Mouse (Mus musculus): ENCODE results near the gene Ptprk.

The Ptprk gene

GRCm38 (mm10) chr10:28097637-28098036 is 23.0 kb downstream of the Ptprk start:
- no peak for TF ChIP-seq GATA4 (IDR thresholded peaks at IDR 0.05; ENCODE audit: insufficient replicate concordance, low read length)

DNA sequence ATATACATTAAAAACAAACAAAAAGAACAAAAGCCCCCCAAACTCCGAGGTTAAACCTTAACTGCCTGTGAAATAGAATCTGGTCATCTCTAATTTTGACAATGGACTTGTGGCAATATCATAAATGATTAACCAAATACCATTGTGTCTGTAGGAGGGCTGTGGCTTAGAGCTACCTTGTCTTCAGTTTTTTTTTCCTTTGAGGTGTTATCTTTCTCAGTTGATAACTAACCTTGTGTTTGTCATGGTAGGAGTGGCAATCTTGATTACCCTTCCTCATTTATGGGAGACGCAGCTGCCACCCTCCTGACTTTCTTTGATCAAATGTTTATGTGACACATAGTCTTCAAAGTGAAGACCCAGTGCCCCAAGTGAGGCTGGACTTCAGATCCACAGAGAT is 24.3 kb downstream of the Ptprk start:
- TF ChIP-seq GATA4 (IDR thresholded peaks at IDR 0.05; ENCODE audit: insufficient replicate concordance, low read length), result no peak

GRCm38 (mm10) chr10:28103406-28103906 is 28.8 kb downstream of the Ptprk start:
- TF ChIP-seq GATA4 (IDR thresholded peaks at IDR 0.05; ENCODE audit: insufficient replicate concordance, low read length), result no peak

GRCm38 (mm10) chr10:28103924-28104323 is 29.3 kb downstream of the Ptprk start:
- no peak for TF ChIP-seq GATA4 (IDR thresholded peaks at IDR 0.05; ENCODE audit: insufficient replicate concordance, low read length)

DNA sequence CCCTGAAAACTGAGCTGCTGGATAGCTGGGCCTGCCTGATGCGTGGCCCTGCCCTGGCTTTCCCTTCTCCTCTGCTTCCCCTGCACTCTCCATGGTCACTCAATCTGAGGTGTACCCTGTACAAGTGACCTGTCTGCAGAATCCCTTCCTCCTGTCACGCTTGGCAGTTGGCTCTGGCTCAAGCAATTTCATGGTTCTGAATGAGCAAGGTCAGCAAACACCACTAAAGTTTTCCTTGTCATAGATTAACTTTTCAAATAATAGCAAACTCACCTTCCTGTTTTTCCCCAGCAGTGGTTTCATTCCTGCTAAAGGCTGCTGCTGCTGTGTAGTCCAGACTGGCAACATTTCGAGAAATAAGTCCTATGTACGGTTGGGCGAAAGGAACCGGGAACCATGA is 30.6 kb downstream of the Ptprk start:
- TF ChIP-seq GATA4 (IDR thresholded peaks at IDR 0.05; ENCODE audit: insufficient replicate concordance, low read length), result no peak; the same call in 1 of the 2 replicates

- peak; percentile 86; the same call in 1 of the 2 replicates for TF ChIP-seq GATA4 (IDR thresholded peaks at IDR 0.05; ENCODE audit: insufficient replicate concordance, low read length)
Measured at GRCm38 (mm10) chr10:28112826-28113589, 38.4 kb downstream of the Ptprk start.

DNA sequence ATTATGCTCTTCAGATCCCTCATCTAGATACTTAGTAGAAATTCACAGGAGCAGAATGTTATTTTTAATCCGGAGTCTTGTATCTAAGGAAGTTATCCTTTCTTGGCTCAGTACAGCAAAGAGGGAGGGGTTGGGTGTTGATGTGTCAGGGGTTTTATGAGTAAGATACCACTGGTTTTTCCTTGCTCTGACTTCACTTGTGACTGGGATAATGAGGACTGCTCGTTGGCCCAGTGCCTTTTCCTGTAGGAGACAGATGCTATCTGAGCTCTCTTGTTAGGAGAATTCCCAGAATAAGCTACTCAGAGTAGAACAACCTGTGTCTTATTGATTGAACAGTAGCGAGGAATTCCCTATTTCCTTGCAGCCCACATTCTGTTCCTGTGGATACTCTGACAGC is 39.3 kb downstream of the Ptprk start:
- peak; percentile 58; the same call in 1 of the 2 replicates for TF ChIP-seq GATA4 (IDR thresholded peaks at IDR 0.05; ENCODE audit: insufficient replicate concordance, low read length)

- TF ChIP-seq GATA4 (IDR thresholded peaks at IDR 0.05; ENCODE audit: insufficient replicate concordance, low read length), result no peak
Measured at GRCm38 (mm10) chr10:28116982-28117381, 42.4 kb downstream of the Ptprk start.

GRCm38 (mm10) chr10:28118783-28119365 is 44.3 kb downstream of the Ptprk start:
- TF ChIP-seq GATA4 (IDR thresholded peaks at IDR 0.05; ENCODE audit: insufficient replicate concordance, low read length), result no peak

- no peak for TF ChIP-seq GATA4 (IDR thresholded peaks at IDR 0.05; ENCODE audit: insufficient replicate concordance, low read length)
Measured at GRCm38 (mm10) chr10:28123881-28124280, 49.3 kb downstream of the Ptprk start.

DNA sequence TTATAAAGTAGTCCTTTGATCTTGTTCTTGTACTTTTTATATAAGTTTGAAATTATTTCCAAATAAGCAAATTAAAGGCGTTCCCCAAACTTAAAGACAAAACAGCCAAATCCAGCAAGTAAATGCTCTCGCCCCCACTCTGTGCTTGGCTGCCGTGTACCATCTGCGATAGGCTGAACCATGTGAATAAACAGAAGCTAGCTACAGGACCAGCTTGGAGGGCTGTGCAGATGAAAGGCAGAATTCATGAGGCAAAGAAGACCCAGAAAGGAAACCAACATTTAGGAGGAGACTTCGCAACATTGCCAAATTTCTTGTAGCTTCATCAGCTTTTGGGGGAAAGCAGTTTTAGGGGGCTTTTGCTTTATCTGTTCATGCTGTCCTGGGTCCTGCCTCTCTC is 53.4 kb downstream of the Ptprk start:
- no peak for TF ChIP-seq GATA4 (IDR thresholded peaks at IDR 0.05; ENCODE audit: insufficient replicate concordance, low read length)

DNA sequence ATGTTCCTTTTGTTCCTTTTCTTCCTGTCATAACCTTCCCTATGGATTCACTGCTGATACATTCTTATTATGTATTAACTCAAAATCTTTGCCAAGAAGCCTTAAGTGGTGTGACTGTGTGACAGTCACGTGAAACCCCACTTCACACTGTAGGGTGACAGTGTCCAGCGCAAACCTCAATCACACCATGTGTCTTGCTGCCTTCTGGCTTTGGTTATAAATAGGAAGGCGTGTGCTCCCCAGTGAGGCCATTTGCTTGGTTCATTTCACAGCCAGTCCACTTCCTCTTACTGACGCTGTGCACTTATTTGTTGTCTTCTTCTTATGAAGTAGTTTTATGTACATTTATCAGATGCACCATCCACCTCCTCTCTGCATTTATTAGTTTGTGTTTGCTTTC is 53.8 kb downstream of the Ptprk start:
- TF ChIP-seq GATA4 (IDR thresholded peaks at IDR 0.05; ENCODE audit: insufficient replicate concordance, low read length), result no peak

GRCm38 (mm10) chr10:28130422-28130821 is 55.8 kb downstream of the Ptprk start:
- TF ChIP-seq GATA4 (IDR thresholded peaks at IDR 0.05; ENCODE audit: insufficient replicate concordance, low read length), result no peak

- no peak for TF ChIP-seq GATA4 (IDR thresholded peaks at IDR 0.05; ENCODE audit: insufficient replicate concordance, low read length)
Measured at GRCm38 (mm10) chr10:28133770-28134169, 59.1 kb downstream of the Ptprk start.

- TF ChIP-seq GATA4 (IDR thresholded peaks at IDR 0.05; ENCODE audit: insufficient replicate concordance, low read length), result no peak
Measured at GRCm38 (mm10) chr10:28138399-28138798, 63.8 kb downstream of the Ptprk start.

DNA sequence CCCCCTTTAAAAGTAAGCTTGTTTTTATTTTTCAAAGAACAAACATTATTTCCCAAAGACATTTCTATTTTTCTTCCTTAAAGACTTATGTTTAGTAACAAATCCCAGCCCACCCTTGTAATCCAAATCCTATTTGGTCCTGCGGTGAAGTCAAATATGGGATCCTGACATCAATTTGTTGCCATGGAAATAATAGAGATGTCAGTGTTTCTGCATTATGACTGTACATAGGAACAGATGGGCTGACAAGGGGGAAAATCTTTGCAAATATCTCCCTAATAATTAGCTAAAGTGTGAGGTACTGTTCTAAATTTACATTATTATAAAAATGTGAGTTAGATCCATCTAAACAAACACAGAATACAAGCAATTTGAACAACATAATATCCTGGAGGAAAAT is 69.8 kb downstream of the Ptprk start:
- TF ChIP-seq GATA4 (IDR thresholded peaks at IDR 0.05; ENCODE audit: insufficient replicate concordance, low read length), result no peak

Measured in liver, adult (tissue).